In the genomic region with DNA sequence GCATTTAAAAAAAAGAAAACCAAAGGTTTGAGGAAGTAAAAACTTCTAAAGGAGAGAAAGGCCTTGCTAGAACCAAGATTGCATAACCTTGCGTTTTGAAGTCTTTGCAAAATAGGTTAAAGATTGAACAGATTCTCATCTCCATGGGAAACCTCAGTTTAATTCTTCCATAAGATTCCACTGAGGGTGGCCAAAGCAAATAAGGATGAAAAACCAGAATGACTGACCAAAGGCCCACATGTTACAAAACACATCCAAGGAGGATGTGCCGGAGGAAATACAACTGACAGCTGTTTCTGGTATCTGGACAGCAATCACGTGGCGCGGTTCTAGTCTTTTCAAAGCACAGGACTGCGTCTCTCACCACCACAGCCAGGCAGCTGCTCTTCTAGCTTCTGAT, we compare ENCODE assay signal across 9 mouse cellular contexts. TPM values are rescaled to one million over a fixed set of nuclear protein-coding genes. Genes with fewer than 3 reads are reported as not detected.
DNase-seq lines count a peak whose midpoint lies in the region; ATAC-seq and TF ChIP-seq lines count a peak whose summit lies in the region.
"Had no signal": no experiment of that assay in that cellular context is flagged by ENCODE, and none has a peak within 500 bp of the region (broad histone marks: within the 10 kb centered on the region; RNA-seq: fewer than 3 reads in every experiment).

No protein-coding gene starts in this region.

- no peak overlapping the region for H3K9ac ChIP-seq in CH12.LX (ENCODE audit: insufficient read depth, low read depth)
- no peak overlapping the region for H3K9ac ChIP-seq in heart, postnatal 0 days (replicated peaks; ENCODE audit: low read depth, low read length)
- H3K9ac ChIP-seq: forebrain, embryonic 13.5 days; midbrain, embryonic 15.5 days had no signal

- TF ChIP-seq EP300 in CH12.LX (IDR thresholded peaks at IDR 0.05; ENCODE audit: low read length): no peak
- TF ChIP-seq EP300 in heart, postnatal 0 days (IDR thresholded peaks at IDR 0.05; ENCODE audit: low read depth): no peak

- no peaks in the 10 kb centered on the region for H3K27me3 ChIP-seq in CH12.LX (replicated peaks)
- no peaks in the 10 kb centered on the region for H3K27me3 ChIP-seq in heart, postnatal 0 days (ENCODE audit: control insufficient read depth, insufficient read depth, low read length)
- no peaks in the 10 kb centered on the region for H3K27me3 ChIP-seq in limb, embryonic 10.5 days (ENCODE audit: low read depth, poor library complexity, severe bottlenecking)
- H3K27me3 ChIP-seq: forebrain, embryonic 13.5 days; midbrain, embryonic 15.5 days had no signal

- H3K4me1 ChIP-seq in CH12.LX (ENCODE audit: control insufficient read depth in 1 of 2, insufficient read depth in 2 of 2): peaks cover 0 to 17% of the 10 kb centered on the region in 2 experiments; a peak in 2 of 4 replicates
- H3K4me1 ChIP-seq in heart, postnatal 0 days (ENCODE audit: control insufficient read depth, insufficient read depth): no peaks in the 10 kb centered on the region
- H3K4me1 ChIP-seq in limb, embryonic 10.5 days: no peaks in the 10 kb centered on the region
- H3K4me1 ChIP-seq: forebrain, embryonic 13.5 days; midbrain, embryonic 15.5 days had no signal

- TF ChIP-seq RAD21 in CH12.LX (IDR thresholded peaks at IDR 0.05; ENCODE audit: low read depth, low read length): no peak

- dilution Hi-C loops in CH12.LX (cut with MboI; ENCODE audit: extremely low pct_ligation_motif_present, extremely low pct_unique_long_range_greater_than_20kb, low sequenced_read_pairs): no loop called here

- 46% methylated on average over 6 of the region's 6 CpGs for WGBS in heart, postnatal 0 days
- 86% methylated on average over 6 of the region's 6 CpGs for WGBS in limb, embryonic 10.5 days

- H3K27ac ChIP-seq in CH12.LX (ENCODE audit: insufficient read depth, low read depth): no peak overlapping the region
- no peak overlapping the region for H3K27ac ChIP-seq in heart, postnatal 0 days (ENCODE audit: low read depth)
- no peak overlapping the region for H3K27ac ChIP-seq in limb, embryonic 10.5 days
- H3K27ac ChIP-seq: forebrain, embryonic 13.5 days; midbrain, embryonic 15.5 days had no signal

- in situ Hi-C loops in CH12.LX (cut with MboI; ENCODE audit: low pct_ligation_motif_present, low pct_unique_long_range_greater_than_20kb, low sequenced_read_pairs): no loop called here

- no peak for TF ChIP-seq CTCF in CH12.LX (conservative IDR thresholded peaks at IDR 0.05 in 1 of 2, IDR thresholded peaks at IDR 0.05 in 1 of 2; ENCODE audit: low read depth in 2 of 2, low read length in 2 of 2)
- TF ChIP-seq CTCF in heart, postnatal 0 days (IDR thresholded peaks at IDR 0.05; ENCODE audit: low read depth): no peak

- H3K36me3 ChIP-seq in CH12.LX (replicated peaks in 1 of 2; ENCODE audit: control insufficient read depth in 1 of 2, insufficient read depth in 1 of 2, low read length in 1 of 2): no peaks in the 10 kb centered on the region
- no peaks in the 10 kb centered on the region for H3K36me3 ChIP-seq in heart, postnatal 0 days (replicated peaks; ENCODE audit: control insufficient read depth, insufficient read depth, low read length)
- no peaks in the 10 kb centered on the region for H3K36me3 ChIP-seq in limb, embryonic 10.5 days
- H3K36me3 ChIP-seq: midbrain, embryonic 15.5 days had no signal

- H3K4me2 ChIP-seq in CH12.LX (ENCODE audit: insufficient read depth, low read depth, poor library complexity, severe bottlenecking): no peak overlapping the region
- no peak overlapping the region for H3K4me2 ChIP-seq in heart, postnatal 0 days (ENCODE audit: low read depth, low read length)
- H3K4me2 ChIP-seq: forebrain, embryonic 13.5 days; midbrain, embryonic 15.5 days had no signal

- H3K79me2 ChIP-seq in CH12.LX (replicated peaks; ENCODE audit: control insufficient read depth, extremely low read depth, insufficient read depth, poor library complexity, severe bottlenecking): no peaks in the 10 kb centered on the region

- DNase-seq in 416B (ENCODE audit: low read depth): peak; percentile 20
- no peak for DNase-seq in CH12.LX (ENCODE audit: extremely low read depth)
- DNase-seq in heart, postnatal 0 days (ENCODE audit: low spot score): peak; percentile 47
- DNase-seq in kidney, postnatal 4 days: peak; percentile 53 to 69
- DNase-seq in frontal cortex, postnatal 25 days (ENCODE audit: low spot score in 2 of 2): no peak
- DNase-seq in limb, embryonic 10.5 days (ENCODE audit: low spot score): no peak

- H3K4me3 ChIP-seq in CH12.LX (replicated peaks in 1 of 3; ENCODE audit: low read depth in 2 of 3, low read length in 2 of 3, poor library complexity in 1 of 3): no peak overlapping the region
- no peak overlapping the region for H3K4me3 ChIP-seq in heart, postnatal 0 days (ENCODE audit: low read depth, low read length)
- H3K4me3 ChIP-seq in limb, embryonic 10.5 days: no peak overlapping the region
- H3K4me3 ChIP-seq: forebrain, embryonic 13.5 days; midbrain, embryonic 15.5 days had no signal

- H3K9me3 ChIP-seq in CH12.LX (replicated peaks; ENCODE audit: low read length): no peaks in the 10 kb centered on the region
- H3K9me3 ChIP-seq in heart, postnatal 0 days (replicated peaks; ENCODE audit: control insufficient read depth, low read length): no peaks in the 10 kb centered on the region
- H3K9me3 ChIP-seq in limb, embryonic 10.5 days (replicated peaks): no peaks in the 10 kb centered on the region
- H3K9me3 ChIP-seq: forebrain, embryonic 13.5 days; midbrain, embryonic 15.5 days had no signal

- no peak for ATAC-seq in heart, postnatal 0 days (ENCODE audit: insufficient read depth, low read depth)
- no peak for ATAC-seq in erythroid progenitor cell, adult 5-6 weeks (replicated peaks; ENCODE audit: low FRiP score, poor library complexity, severe bottlenecking)
- ATAC-seq: forebrain, embryonic 13.5 days; midbrain, embryonic 15.5 days had no signal

- no peak for TF ChIP-seq POLR2A in CH12.LX (IDR thresholded peaks at IDR 0.05; ENCODE audit: low read depth, low read length)

TF ChIP-seq in CH12.LX, 34 proteins besides CTCF, POLR2A, EP300 and RAD21:
- no peak for TF ChIP-seq MAZ (IDR thresholded peaks at IDR 0.05; ENCODE audit: low read depth, low read length)
- no peak for TF ChIP-seq BHLHE40 (IDR thresholded peaks at IDR 0.05; ENCODE audit: low read depth, low read length)
- TF ChIP-seq ZNF384 (IDR thresholded peaks at IDR 0.05; ENCODE audit: low read depth, low read length): no peak
- TF ChIP-seq USF1 (IDR thresholded peaks at IDR 0.05; ENCODE audit: low read depth, low read length): 0 out of 2 replicates have a peak, but pooled peaks have one; percentile 3
TF ChIP-seq in CH12.LX: peak in this region for 1.

RNA-seq across cellular contexts. Expression of a gene that starts 18.1 kb away (rescaled TPM):
- 37.1 and 39.2 TPM in 2 replicates for total RNA-seq in CH12.LX (2012; rRNA removed)
- 2.4 and 4.2 TPM in 2 replicates for total RNA-seq in CH12.LX (2014; rRNA removed)
- polyA plus RNA-seq in CH12.LX (2012; ENCODE audit: insufficient read length, low read depth): 6.1 and 7.2 TPM in 2 replicates
- total RNA-seq in heart, postnatal 0 days (2014; rRNA removed; ENCODE audit: low replicate concordance): not detected in 2 replicates
- 0.12 TPM in 1 of 2 replicates, not detected in the other for polyA plus RNA-seq in heart, postnatal 0 days (2015; fragmentation: Nextera tagmentation; extraction: Ambion mirVana)
- 7.9 TPM in 1 of 2 replicates, not detected in the other for total RNA-seq in erythroid progenitor cell, adult 5-6 weeks (2015; ENCODE audit: low replicate concordance)
- total RNA-seq in erythroid progenitor cell, adult 5-6 weeks (2017; ENCODE audit: low replicate concordance): not detected in 2 replicates
- 0.26 TPM in 1 of 2 replicates, not detected in the other for polyA plus RNA-seq in limb, embryonic 10.5 days (2016; fragmentation: Nextera tagmentation; extraction: Ambion mirVana)
- polyA plus RNA-seq: forebrain, embryonic 13.5 days; midbrain, embryonic 15.5 days had no signal

Comparison
In these comparisons a context has a peak if more than half of its experiments do, and no peak if none do; other contexts are left out.
1. DNase-seq: peak in 416B (single experiment), heart, postnatal 0 days (single experiment) and kidney, postnatal 4 days (2 of 2); none in CH12.LX (single experiment), frontal cortex, postnatal 25 days (0 of 2) and limb, embryonic 10.5 days (single experiment).